Mouse (Mus musculus) CH12.LX (cell line): Measurements from ENCODE around the gene Kcnq4. TPM values are rescaled to one million over a fixed set of nuclear protein-coding genes. Genes with fewer than 3 reads are reported as not detected.

ENCODE experiments used
- DNase-seq: peaks from one replicate; pipeline ENCODE4 v3.0.0-alpha.2; 2013; ENCODE audit errors: extremely low read depth
- H3K27ac ChIP-seq: 2 replicates; pipeline ENCODE4 v1.5.1; 2012; ENCODE audit warnings: low read depth, mild to moderate bottlenecking, control low read depth, moderate library complexity; ENCODE audit not compliant: insufficient read depth
- H3K27me3 ChIP-seq: replicated peaks from 2 replicates; pipeline ENCODE3; 2012; ENCODE audit warnings: inconsistent platforms
- H3K36me3 ChIP-seq, 2 experiments: replicated peaks in 1 of 2; 2 replicates each; pipeline versions ENCODE3 to v1.6.1; 2012; ENCODE audit warnings: inconsistent platforms in 1 of 2, low read length in 1 of 2, mild to moderate bottlenecking in 1 of 2, mixed read lengths in 1 of 2, moderate library complexity in 1 of 2; ENCODE audit not compliant: control insufficient read depth in 1 of 2, insufficient read depth in 1 of 2
- H3K4me1 ChIP-seq, 2 experiments: 2 replicates each; pipeline ENCODE4 v1.6.1; 2012; ENCODE audit warnings: inconsistent platforms in 1 of 2, moderate library complexity in 1 of 2; ENCODE audit not compliant: insufficient read depth in 2 of 2, control insufficient read depth in 1 of 2
- H3K4me2 ChIP-seq: 2 replicates; pipeline ENCODE4 v1.6.1; 2012; ENCODE audit warnings: low read depth, mild to moderate bottlenecking, control low read depth; ENCODE audit not compliant: poor library complexity, insufficient read depth, severe bottlenecking
- H3K4me3 ChIP-seq, 3 experiments: fragments of 150-350 bp in 1 of 3; sonication (generic) in 1 of 3; replicated peaks in 1 of 3; 2 replicates each; pipeline versions ENCODE3 to v1.5.1; 2011 to 2012; ENCODE audit warnings: low read depth in 2 of 3, low read length in 2 of 3, mild to moderate bottlenecking in 2 of 3, moderate library complexity in 2 of 3, control low read depth in 1 of 3, improper control_type of control experiment in 1 of 3, inconsistent platforms in 1 of 3, mixed read lengths in 1 of 3; ENCODE audit not compliant: poor library complexity in 1 of 3
- H3K79me2 ChIP-seq: replicated peaks from 2 replicates; pipeline ENCODE4 v1.6.1; 2012; ENCODE audit warnings: mild to moderate bottlenecking, moderate library complexity; ENCODE audit not compliant: control insufficient read depth, poor library complexity, insufficient read depth, severe bottlenecking; ENCODE audit errors: extremely low read depth
- H3K9ac ChIP-seq: 2 replicates; pipeline ENCODE4 v1.6.1; 2012; ENCODE audit warnings: low read depth, mild to moderate bottlenecking, control low read depth, moderate library complexity; ENCODE audit not compliant: insufficient read depth
- H3K9me3 ChIP-seq: replicated peaks from 2 replicates; pipeline ENCODE3; 2012; ENCODE audit warnings: low read length, inconsistent platforms, mixed read lengths
- BHLHE40 ChIP-seq: IDR thresholded peaks from 2 replicates; pipeline ENCODE4 v1.6.1; 2011; ENCODE audit warnings: mild to moderate bottlenecking, low read depth, low read length, improper control_type of control experiment
- CHD1 ChIP-seq: IDR thresholded peaks from 2 replicates; pipeline ENCODE4 v1.6.1; 2012; ENCODE audit warnings: low read depth, low read length, improper control_type of control experiment, inconsistent platforms
- CHD2 ChIP-seq: IDR thresholded peaks from 2 replicates; pipeline ENCODE4 v1.6.1; 2011; ENCODE audit warnings: low read length, improper control_type of control experiment
- CTCF ChIP-seq, 2 experiments: IDR thresholded peaks in 1 of 2; conservative IDR thresholded peaks in 1 of 2; 2 replicates each; pipeline ENCODE4 v1.5.1; 2011 to 2012; ENCODE audit warnings: low read depth in 2 of 2, low read length in 2 of 2, improper control_type of control experiment in 1 of 2, inconsistent platforms in 1 of 2, mild to moderate bottlenecking in 1 of 2, moderate library complexity in 1 of 2
- E2F4 ChIP-seq: IDR thresholded peaks from 2 replicates; pipeline ENCODE4 v1.6.1; 2011; ENCODE audit warnings: low read depth, low read length, improper control_type of control experiment; ENCODE audit not compliant: insufficient replicate concordance
- ELF1 ChIP-seq: IDR thresholded peaks from 2 replicates; pipeline ENCODE4 v1.6.1; 2014; ENCODE audit warnings: low read depth, mild to moderate bottlenecking, inconsistent platforms, low read length, improper control_type of control experiment
- EP300 ChIP-seq: IDR thresholded peaks from 2 replicates; pipeline ENCODE4 v1.6.1; 2011; ENCODE audit warnings: low read length, improper control_type of control experiment
- ETS1 ChIP-seq: conservative IDR thresholded peaks from 2 replicates; pipeline ENCODE4 v1.6.1; 2012; ENCODE audit warnings: low read depth, mild to moderate bottlenecking, inconsistent platforms, low read length, improper control_type of control experiment, moderate library complexity
- GABPA ChIP-seq: IDR thresholded peaks from 2 replicates; pipeline ENCODE4 v1.6.1; 2012; ENCODE audit warnings: low read depth, low read length, improper control_type of control experiment, inconsistent platforms; ENCODE audit not compliant: insufficient replicate concordance
- HCFC1 ChIP-seq: IDR thresholded peaks from 2 replicates; pipeline ENCODE4 v1.6.1; 2012; ENCODE audit warnings: low read depth, mild to moderate bottlenecking, inconsistent platforms, low read length, improper control_type of control experiment
- IRF4 ChIP-seq: IDR thresholded peaks from 2 replicates; pipeline ENCODE4 v1.6.1; 2014; ENCODE audit warnings: low read depth, mild to moderate bottlenecking, inconsistent platforms, low read length, improper control_type of control experiment
- JUN ChIP-seq: IDR thresholded peaks from 2 replicates; pipeline ENCODE4 v1.6.1; 2011; ENCODE audit warnings: low read depth, mild to moderate bottlenecking, low read length, improper control_type of control experiment, moderate library complexity; ENCODE audit not compliant: insufficient read depth
- JUND ChIP-seq: conservative IDR thresholded peaks from 2 replicates; pipeline ENCODE4 v1.6.1; 2011; ENCODE audit warnings: low read depth, low read length, improper control_type of control experiment
- KAT2A ChIP-seq: IDR thresholded peaks from 2 replicates; pipeline ENCODE4 v1.6.1; 2012; ENCODE audit warnings: low read length, improper control_type of control experiment, inconsistent platforms; ENCODE audit not compliant: insufficient replicate concordance
- MAFK ChIP-seq: IDR thresholded peaks from 2 replicates; pipeline ENCODE4 v1.6.1; 2011; ENCODE audit warnings: low read length, improper control_type of control experiment; ENCODE audit not compliant: insufficient replicate concordance
- MAX ChIP-seq: IDR thresholded peaks from 2 replicates; pipeline ENCODE4 v1.6.1; 2011; ENCODE audit warnings: low read length, improper control_type of control experiment
- MAZ ChIP-seq: IDR thresholded peaks from 2 replicates; pipeline ENCODE4 v1.6.1; 2012; ENCODE audit warnings: low read depth, mild to moderate bottlenecking, inconsistent platforms, low read length, improper control_type of control experiment, moderate library complexity
- MEF2A ChIP-seq: IDR thresholded peaks from 2 replicates; pipeline ENCODE4 v1.6.1; 2014; ENCODE audit warnings: low read depth, mild to moderate bottlenecking, inconsistent platforms, low read length, improper control_type of control experiment, borderline replicate concordance
- MXI1 ChIP-seq: IDR thresholded peaks from 2 replicates; pipeline ENCODE4 v1.6.1; 2011; ENCODE audit warnings: mild to moderate bottlenecking, low read depth, low read length, improper control_type of control experiment
- MYC ChIP-seq: IDR thresholded peaks from 2 replicates; pipeline ENCODE4 v1.6.1; 2011; ENCODE audit warnings: low read depth, mild to moderate bottlenecking, improper control_type of control experiment, low read length
- NELFE ChIP-seq: IDR thresholded peaks from 2 replicates; pipeline ENCODE4 v1.6.1; 2011; ENCODE audit warnings: low read depth, low read length, improper control_type of control experiment
- NRF1 ChIP-seq: IDR thresholded peaks from 2 replicates; pipeline ENCODE4 v1.6.1; 2014; ENCODE audit warnings: low read depth, mild to moderate bottlenecking, inconsistent platforms, low read length, improper control_type of control experiment, moderate library complexity
- PAX5 ChIP-seq: IDR thresholded peaks from 2 replicates; pipeline ENCODE4 v1.6.1; 2012; ENCODE audit warnings: low read length, inconsistent platforms, mixed read lengths
- POLR2A ChIP-seq: IDR thresholded peaks from 2 replicates; pipeline ENCODE4 v1.6.1; 2011; ENCODE audit warnings: low read depth, mild to moderate bottlenecking, improper control_type of control experiment, low read length
- POLR2AphosphoS2 ChIP-seq: IDR thresholded peaks from 2 replicates; pipeline ENCODE4 v1.6.1; 2011; ENCODE audit warnings: low read depth, low read length, improper control_type of control experiment
- RAD21 ChIP-seq: IDR thresholded peaks from 2 replicates; pipeline ENCODE4 v1.6.1; 2011; ENCODE audit warnings: low read depth, mild to moderate bottlenecking, low read length, improper control_type of control experiment, moderate library complexity
- RCOR1 ChIP-seq: conservative IDR thresholded peaks from 2 replicates; pipeline ENCODE4 v1.6.1; 2012; ENCODE audit warnings: low read depth, mild to moderate bottlenecking, inconsistent platforms, low read length, improper control_type of control experiment
- SIN3A ChIP-seq: IDR thresholded peaks from 2 replicates; pipeline ENCODE4 v1.6.1; 2012; ENCODE audit warnings: low read length, improper control_type of control experiment, inconsistent platforms
- SMC3 ChIP-seq: IDR thresholded peaks from 2 replicates; pipeline ENCODE4 v1.6.1; 2011; ENCODE audit warnings: low read depth, low read length, improper control_type of control experiment
- TBP ChIP-seq: conservative IDR thresholded peaks from 2 replicates; pipeline ENCODE4 v1.6.1; 2011; ENCODE audit warnings: low read depth, low read length, improper control_type of control experiment
- TCF12 ChIP-seq: IDR thresholded peaks from 2 replicates; pipeline ENCODE4 v1.6.1; 2014; ENCODE audit warnings: low read depth, mild to moderate bottlenecking, inconsistent platforms, low read length, improper control_type of control experiment
- UBTF ChIP-seq: IDR thresholded peaks from 2 replicates; pipeline ENCODE4 v1.6.1; 2012; ENCODE audit warnings: low read depth, mild to moderate bottlenecking, inconsistent platforms, low read length, improper control_type of control experiment, moderate library complexity
- USF1 ChIP-seq: IDR thresholded peaks from 2 replicates; pipeline ENCODE4 v1.6.1; 2014; ENCODE audit warnings: low read depth, mild to moderate bottlenecking, inconsistent platforms, low read length, improper control_type of control experiment
- USF2 ChIP-seq: conservative IDR thresholded peaks from 2 replicates; pipeline ENCODE4 v1.6.1; 2011; ENCODE audit warnings: low read depth, low read length, improper control_type of control experiment
- ZC3H11A ChIP-seq: IDR thresholded peaks from 2 replicates; pipeline ENCODE4 v1.6.1; 2012; ENCODE audit warnings: low read depth, mild to moderate bottlenecking, inconsistent platforms, low read length, improper control_type of control experiment
- ZKSCAN1 ChIP-seq: IDR thresholded peaks from 2 replicates; pipeline ENCODE4 v1.6.1; 2012; ENCODE audit warnings: low read depth, inconsistent platforms, low read length, improper control_type of control experiment, borderline replicate concordance
- ZMIZ1 ChIP-seq: IDR thresholded peaks from 2 replicates; pipeline ENCODE4 v1.6.1; 2012; ENCODE audit warnings: low read depth, mild to moderate bottlenecking, inconsistent platforms, low read length, improper control_type of control experiment
- ZNF384 ChIP-seq: IDR thresholded peaks from 2 replicates; pipeline ENCODE4 v1.6.1; 2012; ENCODE audit warnings: low read depth, low read length, improper control_type of control experiment, inconsistent platforms
- dilution Hi-C: fragments of 300-500 bp; cut with MboI; formaldehyde crosslinking; loops from 2 replicates; pipeline ENCODE4 v1.14.3; 2020; ENCODE audit warnings: low sequenced_read_pairs; ENCODE audit not compliant: extremely low pct_unique_long_range_greater_than_20kb, extremely low pct_ligation_motif_present
- in situ Hi-C: fragments of 300-500 bp; cut with MboI; formaldehyde crosslinking; loops from 3 replicates; pipeline ENCODE4 v1.14.3; 2019; ENCODE audit warnings: low sequenced_read_pairs, low pct_ligation_motif_present, low pct_unique_long_range_greater_than_20kb, mixed read lengths
- polyA plus RNA-seq: library from polyadenylated mRNA; unstranded; fragments of >175 nt; gene quantifications from 2 replicates; pipeline ENCODE4 v1.2.1, GENCODE M21; 2012; ENCODE audit warnings: low read depth; ENCODE audit not compliant: insufficient read length
- total RNA-seq, 2 experiments: library from RNA; depleted of rRNA; stranded (reverse); fragments of 300-350 nt in 1 of 2; fragments of >200 nt in 1 of 2; gene quantifications; 2 replicates each; pipeline ENCODE4 v1.2.3; 2012 to 2014

Kcnq4 gene
- total and polyA plus RNA-seq, 3 experiments: 0.08 to 0.10 TPM; not detected in 1

- Histone ChIP-seq H3K27ac (no peak overlapping the region), H3K9ac (no peak overlapping the region), H3K4me2 (no peak overlapping the region)
Measured at GRCm38 (mm10) chr4:120680953-120681352, 67.5 kb downstream of the Kcnq4 start.

GRCm38 (mm10) chr4:120675640-120676039 is 72.8 kb downstream of the Kcnq4 start:
- no peak for DNase-seq
- in situ Hi-C loops (loop anchor here (25.0 kb wide), 1 partner anchor 288 kb away; no protein-coding TSS in a partner anchor), dilution Hi-C loops (no loop called here)
- Histone ChIP-seq H3K4me3 (no peak overlapping the region), H3K79me2 (no peaks in the 10 kb centered on the region), H3K36me3 (no peaks in the 10 kb centered on the region), H3K27me3 (no peaks in the 10 kb centered on the region), H3K27ac (no peak overlapping the region)
- TF ChIP-seq JUND (no peak), SIN3A (no peak), ZMIZ1 (no peak), RCOR1 (no peak), MXI1 (no peak), EP300 (no peak), NELFE (no peak), ZKSCAN1 (no peak), IRF4 (no peak), MAX (no peak), CHD2 (no peak), E2F4 (no peak), ELF1 (no peak), USF1 (no peak)
- TF ChIP-seq, all 38 proteins: peak for 0
- H3K4me1 ChIP-seq: peaks cover 3 to 17% of the 10 kb centered on the region in 2 experiments; a peak in 3 of 4 replicates
- H3K4me2 ChIP-seq: no peak overlapping the region
- H3K9me3 ChIP-seq: no peaks in the 10 kb centered on the region
- H3K9ac ChIP-seq: no peak overlapping the region

More at GRCm38 (mm10) chr4:120680953-120681352, 67.5 kb downstream of the Kcnq4 start:
- peak; percentile 45 for DNase-seq
- in situ Hi-C loops: loop anchor here (5.0 to 25.0 kb wide), 3 partner anchors 74 to 294 kb away; no protein-coding TSS in a partner anchor
- H3K36me3 ChIP-seq: no peaks in the 10 kb centered on the region
- H3K79me2 ChIP-seq: no peaks in the 10 kb centered on the region
- TF ChIP-seq MAFK (no peak), ZNF384 (no peak), ETS1 (no peak), PAX5 (no peak), MAX (no peak; the same call in 1 of the 2 replicates), GABPA (no peak), MYC (no peak), JUN (no peak), MXI1 (no peak), POLR2A (no peak), RAD21 (peak; percentile 75), E2F4 (no peak), CHD2 (no peak), RCOR1 (no peak), TBP (no peak), CTCF (conservative IDR thresholded peaks at IDR 0.05 in 1 of 2, IDR thresholded peaks at IDR 0.05 in 1 of 2; ENCODE audit: low read depth in 2 of 2, low read length in 2 of 2) (peak; percentile 56 to 82), USF2 (no peak), CHD1 (no peak), TCF12 (no peak), ZC3H11A (peak; percentile 22; the same call in 1 of the 2 replicates), ELF1 (no peak), EP300 (no peak), ZKSCAN1 (no peak), JUND (no peak), BHLHE40 (no peak), MAZ (no peak), NELFE (0 out of 2 replicates have a peak, but pooled peaks have one; percentile 30), SIN3A (no peak), KAT2A (no peak), SMC3 (peak; percentile 71), HCFC1 (no peak), UBTF (no peak), ZMIZ1 (no peak), POLR2AphosphoS2 (no peak), MEF2A (no peak), IRF4 (0 out of 2 replicates have a peak, but pooled peaks have one; percentile 16), USF1 (no peak), NRF1 (no peak)
- TF ChIP-seq, all 38 proteins: peak for 6
- H3K9me3 ChIP-seq: no peaks in the 10 kb centered on the region
- H3K4me1 ChIP-seq: peaks cover 2 to 4% of the 10 kb centered on the region in 2 experiments; a peak in 1 of 4 replicates
- H3K27me3 ChIP-seq: no peaks in the 10 kb centered on the region
- dilution Hi-C loops: no loop called here
- no peak overlapping the region for H3K4me3 ChIP-seq
